Mouse (Mus musculus) monocyte, adult 2 months (primary cell): ENCODE results near the gene Cnnm3.

Source experiments
- DNase-seq, 2 experiments: peaks; one replicate each; pipeline ENCODE4 v3.0.0; 2022; ENCODE audit warnings: low spot score in 2 of 2, low read depth in 1 of 2

Gene Cnnm3

GRCm38 (mm10) chr1:36497312-36497711, 14.4 kb upstream of the Cnnm3 start:
- DNase-seq = no peak

GRCm38 (mm10) chr1:36501261-36501660, 10.4 kb upstream of the Cnnm3 start:
- DNase-seq = peak in 1 of 2 experiments; percentile 52

- peak; percentile 41 to 47 for DNase-seq
These were observed 3.4 kb upstream of the Cnnm3 start for GRCm38 (mm10) chr1:36508238-36508637.

- DNase-seq = no peak
These were observed 660 bp downstream of the Cnnm3 start for GRCm38 (mm10) chr1:36512089-36512965.

GRCm38 (mm10) chr1:36512966-36513280, 1.3 kb downstream of the Cnnm3 start:
- DNase-seq = no peak

- DNase-seq = no peak
These were observed 1.6 kb downstream of the Cnnm3 start for GRCm38 (mm10) chr1:36513310-36513709.

GRCm38 (mm10) chr1:36513718-36514117, 2.1 kb downstream of the Cnnm3 start:
- DNase-seq = no peak

- no peak for DNase-seq
These were observed 6.6 kb downstream of the Cnnm3 start for GRCm38 (mm10) chr1:36518259-36518658.

- DNase-seq = no peak
These were observed 8.0 kb downstream of the Cnnm3 start for GRCm38 (mm10) chr1:36519626-36520025.

- DNase-seq = no peak
These were observed 10.5 kb downstream of the Cnnm3 start for GRCm38 (mm10) chr1:36522210-36522609.

GRCm38 (mm10) chr1:36523332-36524013, 11.8 kb downstream of the Cnnm3 start:
- DNase-seq = no peak

GRCm38 (mm10) chr1:36524058-36524457, 12.4 kb downstream of the Cnnm3 start:
- no peak for DNase-seq

GRCm38 (mm10) chr1:36525774-36526173, 14.1 kb downstream of the Cnnm3 start:
- DNase-seq = no peak

- no peak for DNase-seq
These were observed 15.2 kb downstream of the Cnnm3 start for GRCm38 (mm10) chr1:36526903-36527302.

- DNase-seq = no peak
These were observed 16.7 kb downstream of the Cnnm3 start for GRCm38 (mm10) chr1:36528351-36528750.

- DNase-seq = no peak
These were observed 17.6 kb downstream of the Cnnm3 start for GRCm38 (mm10) chr1:36529274-36529673.

GRCm38 (mm10) chr1:36529875-36530274, 18.2 kb downstream of the Cnnm3 start:
- DNase-seq = no peak

GRCm38 (mm10) chr1:36530485-36530884, 18.8 kb downstream of the Cnnm3 start:
- DNase-seq = no peak

GRCm38 (mm10) chr1:36530962-36531361, 19.3 kb downstream of the Cnnm3 start:
- no peak for DNase-seq

GRCm38 (mm10) chr1:36531461-36531860, 19.8 kb downstream of the Cnnm3 start:
- no peak for DNase-seq

- DNase-seq = no peak
These were observed 21.9 kb downstream of the Cnnm3 start for GRCm38 (mm10) chr1:36533546-36533945.

- DNase-seq = no peak
These were observed 23.0 kb downstream of the Cnnm3 start for GRCm38 (mm10) chr1:36534595-36535058.
